Mouse (Mus musculus) stomach, postnatal 0 days (tissue): ENCODE measurements at regions not wholly inside any gene's neighbourhood (a gene's known extent, or its start where the extent isn't known, plus 50 kb on each side); places are given as distances from the start of the nearest gene placed in this dataset.

Source experiments
- ATAC-seq: fragments of 200-750 bp; cut with Nextera tagmentation; 2 replicates; pipeline ENCODE4 v1.8.0; 2017; ENCODE audit not compliant: low FRiP score, low TSS enrichment
- DNase-seq: peaks from one replicate; pipeline ENCODE4 v3.0.0-alpha.2; 2016; ENCODE audit warnings: low spot score
- H3K27ac ChIP-seq: fragments of 300-500 bp; sonication (generic); replicated peaks from 2 replicates; pipeline ENCODE4 v1.5.1; 2014; ENCODE audit warnings: mild to moderate bottlenecking, control low read depth
- H3K27me3 ChIP-seq: fragments of 300-500 bp; sonication (generic); 2 replicates; pipeline ENCODE4 v1.6.1; 2014; ENCODE audit warnings: low read length; ENCODE audit not compliant: control insufficient read depth, insufficient read depth
- H3K36me3 ChIP-seq: fragments of 300-500 bp; sonication (generic); 2 replicates; pipeline ENCODE4 v1.6.1; 2014; ENCODE audit warnings: low read length, mixed read lengths; ENCODE audit not compliant: control insufficient read depth, insufficient read depth
- H3K4me1 ChIP-seq: fragments of 300-500 bp; sonication (generic); replicated peaks from 2 replicates; pipeline ENCODE4 v1.6.1; 2014; ENCODE audit warnings: antibody characterized with exemption; ENCODE audit not compliant: control insufficient read depth, insufficient read depth
- H3K4me2 ChIP-seq: fragments of 300-500 bp; sonication (generic); replicated peaks from 2 replicates; pipeline ENCODE4 v1.6.1; 2014; ENCODE audit warnings: low read depth, mild to moderate bottlenecking, control low read depth, moderate library complexity
- H3K4me3 ChIP-seq: fragments of 300-500 bp; sonication (generic); 2 replicates; pipeline ENCODE4 v1.5.1; 2014; ENCODE audit warnings: low read depth, low read length, control low read depth
- H3K9ac ChIP-seq: fragments of 300-500 bp; sonication (generic); 2 replicates; pipeline ENCODE4 v1.6.1; 2014; ENCODE audit warnings: mild to moderate bottlenecking, low read length, control low read depth, mixed read lengths
- H3K9me3 ChIP-seq: fragments of 300-500 bp; sonication (generic); 2 replicates; pipeline ENCODE4 v1.6.1; 2016; ENCODE audit warnings: low read length; ENCODE audit not compliant: control insufficient read depth
- CTCF ChIP-seq: IDR thresholded peaks from 2 replicates; pipeline ENCODE4 v1.5.1; 2016; ENCODE audit warnings: antibody characterized with exemption, low read depth, mild to moderate bottlenecking, moderate library complexity
- EP300 ChIP-seq: optimal IDR thresholded peaks from 2 replicates; pipeline ENCODE3; 2016; ENCODE audit warnings: antibody characterized with exemption
- WGBS: fragments of 180-500 bp; shearing (Covaris S2); extraction: QIAGEN DNeasy Blood & Tissue Kit; methylation state at CpG from one replicate; pipeline ENCODE4 v1.1.7; 2014; 5-methylcytosine and 5-hydroxymethylcytosine counted together

- Histone ChIP-seq H3K9ac (no peak overlapping the region), H3K27me3 (no peaks in the 10 kb centered on the region), H3K4me3 (no peak overlapping the region), H3K36me3 (no peaks in the 10 kb centered on the region), H3K4me1 (no peaks in the 10 kb centered on the region), H3K27ac (no peak overlapping the region), H3K4me2 (no peak overlapping the region), H3K9me3 (no peaks in the 10 kb centered on the region)
- TF ChIP-seq EP300: no peak
- no peak for TF ChIP-seq CTCF
- DNase-seq (no peak), ATAC-seq (no peak)
- 79% methylated on average over 2 of the region's 2 CpGs for WGBS
These were observed 1348.1 kb upstream of the Gm7489 start for GRCm38 (mm10) chr15:52536594-52536993.

- no peaks in the 10 kb centered on the region for H3K36me3 ChIP-seq
- DNase-seq: no peak
- ATAC-seq: no peak
- H3K9me3 ChIP-seq: no peaks in the 10 kb centered on the region
- no peak for TF ChIP-seq EP300
- no peak for TF ChIP-seq CTCF
- no peak overlapping the region for H3K4me2 ChIP-seq
- no peak overlapping the region for H3K27ac ChIP-seq
- H3K27me3 ChIP-seq: no peaks in the 10 kb centered on the region
- no peaks in the 10 kb centered on the region for H3K4me1 ChIP-seq
- no peak overlapping the region for H3K4me3 ChIP-seq
- H3K9ac ChIP-seq: no peak overlapping the region
These were observed 1326.0 kb upstream of the Gm7489 start for GRCm38 (mm10) chr15:52558682-52559081.

- Histone ChIP-seq H3K4me1 (no peaks in the 10 kb centered on the region), H3K4me3 (no peak overlapping the region), H3K9ac (no peak overlapping the region), H3K4me2 (no peak overlapping the region), H3K9me3 (no peaks in the 10 kb centered on the region), H3K27ac (no peak overlapping the region), H3K27me3 (no peaks in the 10 kb centered on the region), H3K36me3 (no peaks in the 10 kb centered on the region)
- DNase-seq: no peak
- TF ChIP-seq EP300 (no peak), CTCF (no peak)
- ATAC-seq: no peak
- 91% methylated on average over 1 of the region's 1 CpGs for WGBS
These were observed 1320.6 kb upstream of the Gm7489 start for GRCm38 (mm10) chr15:52564078-52564477.

GRCm38 (mm10) chr15:52565449-52565851, 1319.3 kb upstream of the Gm7489 start:
- Histone ChIP-seq H3K4me1 (no peaks in the 10 kb centered on the region), H3K4me2 (no peak overlapping the region), H3K27me3 (no peaks in the 10 kb centered on the region), H3K4me3 (no peak overlapping the region), H3K36me3 (no peaks in the 10 kb centered on the region), H3K9ac (no peak overlapping the region), H3K27ac (no peak overlapping the region), H3K9me3 (no peaks in the 10 kb centered on the region)
- DNase-seq (no peak), ATAC-seq (no peak)
- 83% methylated on average over 5 of the region's 5 CpGs for WGBS
- no peak for TF ChIP-seq EP300
- TF ChIP-seq CTCF: no peak

GRCm38 (mm10) chr15:52570256-52570655, 1314.5 kb upstream of the Gm7489 start:
- TF ChIP-seq CTCF (no peak), EP300 (no peak)
- H3K36me3 ChIP-seq: no peaks in the 10 kb centered on the region
- WGBS: 88% methylated on average over 1 of the region's 1 CpGs
- no peak overlapping the region for H3K27ac ChIP-seq
- H3K4me2 ChIP-seq: no peak overlapping the region
- H3K4me3 ChIP-seq: no peak overlapping the region
- H3K27me3 ChIP-seq: no peaks in the 10 kb centered on the region
- H3K9ac ChIP-seq: no peak overlapping the region
- no peak for ATAC-seq
- no peak for DNase-seq
- H3K4me1 ChIP-seq: no peaks in the 10 kb centered on the region
- H3K9me3 ChIP-seq: no peaks in the 10 kb centered on the region

GRCm38 (mm10) chr15:52577614-52578013, 1307.1 kb upstream of the Gm7489 start:
- 86% methylated on average over 2 of the region's 2 CpGs for WGBS

More at GRCm38 (mm10) chr15:52577614-52578013, 1307.1 kb upstream of the Gm7489 start:
- no peaks in the 10 kb centered on the region for H3K27me3 ChIP-seq
- H3K36me3 ChIP-seq: no peaks in the 10 kb centered on the region
- DNase-seq (no peak), ATAC-seq (no peak)
- H3K9ac ChIP-seq: no peak overlapping the region
- H3K27ac ChIP-seq: no peak overlapping the region
- H3K9me3 ChIP-seq: no peaks in the 10 kb centered on the region
- H3K4me3 ChIP-seq: no peak overlapping the region
- TF ChIP-seq CTCF (no peak), EP300 (no peak)
- H3K4me2 ChIP-seq: no peak overlapping the region
- no peaks in the 10 kb centered on the region for H3K4me1 ChIP-seq
